Mouse (Mus musculus) lung, postnatal 36 days (tissue): ENCODE measurements around the gene Bax.

Experiments
- DNase-seq: peaks from one replicate; pipeline ENCODE4 v3.0.0; 2022; ENCODE audit warnings: mixed read lengths

Bax gene

DNA sequence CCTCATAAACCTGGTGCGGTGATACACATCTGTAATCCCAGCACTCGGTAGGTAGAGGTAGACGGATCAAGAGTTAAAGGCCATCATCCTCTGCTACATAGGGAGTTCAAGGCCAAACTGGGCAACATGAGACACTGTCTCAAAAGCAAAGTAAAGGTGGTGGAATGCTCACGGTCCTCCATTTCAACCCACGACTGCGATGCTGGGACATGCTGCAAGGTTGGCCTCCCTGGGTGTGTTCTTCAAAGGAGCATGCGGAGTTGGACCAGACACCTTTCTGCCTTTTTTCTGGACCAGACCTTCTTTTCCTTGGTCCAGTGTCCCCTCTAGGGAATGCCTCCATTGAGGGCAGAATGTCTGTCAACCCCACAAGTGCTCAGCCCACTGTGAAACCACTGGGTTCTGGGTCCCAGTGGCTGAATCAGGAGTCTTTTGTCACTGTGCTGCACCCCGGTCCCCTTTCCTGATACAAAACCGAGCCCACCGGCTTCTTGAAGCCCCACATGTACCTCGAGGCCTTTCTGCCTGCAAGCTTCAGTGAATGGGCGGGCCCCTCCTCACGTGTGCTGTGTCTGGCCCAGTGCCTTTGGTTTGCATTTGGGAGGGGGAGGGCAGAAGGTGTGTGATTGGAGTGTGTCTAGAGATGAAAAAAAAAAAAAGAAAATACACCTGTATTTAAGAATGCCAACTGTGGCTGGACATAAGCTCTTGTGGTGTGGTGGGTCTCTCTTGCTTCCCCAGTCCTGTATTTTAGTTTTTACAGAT, 10.6 kb downstream of the Bax start:
- DNase-seq = peak; percentile 34

DNA sequence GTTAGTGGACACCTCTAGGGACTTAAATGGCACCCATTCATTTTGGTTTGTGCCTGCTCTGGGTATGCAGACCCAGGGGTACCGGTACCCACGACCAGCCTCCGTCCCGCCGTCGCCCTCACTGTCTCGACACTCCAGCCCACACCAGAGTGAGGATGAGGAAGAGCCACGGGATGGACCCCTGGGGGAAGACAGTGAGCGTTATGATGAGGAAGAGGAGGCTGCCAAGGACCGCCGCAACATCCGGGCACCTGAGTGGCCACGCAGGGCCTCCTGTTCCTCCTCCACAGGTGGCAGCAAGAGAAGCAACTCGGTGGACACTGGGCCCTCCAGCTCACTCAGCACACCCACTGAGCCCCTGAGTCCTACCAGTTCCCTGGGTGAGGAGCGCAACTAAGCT, 11.7 kb downstream of the Bax start:
- DNase-seq = no peak

DNA sequence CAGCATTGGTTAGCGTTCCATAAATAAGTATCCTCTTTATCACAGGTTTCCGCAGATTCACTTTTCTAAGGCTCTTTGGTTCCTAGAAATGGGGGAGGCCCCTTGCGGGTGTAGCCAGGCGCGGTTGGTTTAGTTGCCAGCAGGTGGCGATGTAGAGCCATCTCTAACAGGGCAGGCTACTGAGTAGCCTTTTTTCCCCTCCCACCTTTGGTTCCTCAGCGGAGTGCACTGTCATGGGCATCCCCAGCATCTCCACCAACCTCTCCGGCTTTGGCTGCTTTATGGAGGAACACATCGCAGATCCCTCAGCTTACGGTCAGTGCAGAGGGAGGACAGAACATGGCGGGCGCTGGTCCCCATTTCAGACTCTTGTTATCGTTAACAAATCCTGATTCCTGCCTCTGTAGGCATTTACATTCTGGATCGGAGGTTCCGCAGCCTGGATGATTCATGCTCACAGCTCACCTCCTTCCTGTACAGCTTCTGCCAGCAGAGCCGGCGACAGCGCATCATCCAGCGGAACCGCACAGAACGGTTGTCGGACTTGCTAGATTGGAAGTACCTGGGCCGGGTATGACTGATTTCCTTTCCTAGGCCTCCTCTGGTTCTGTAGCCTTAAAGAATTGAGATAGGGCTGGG, 15.2 kb downstream of the Bax start:
- DNase-seq = peak; percentile 89

DNA sequence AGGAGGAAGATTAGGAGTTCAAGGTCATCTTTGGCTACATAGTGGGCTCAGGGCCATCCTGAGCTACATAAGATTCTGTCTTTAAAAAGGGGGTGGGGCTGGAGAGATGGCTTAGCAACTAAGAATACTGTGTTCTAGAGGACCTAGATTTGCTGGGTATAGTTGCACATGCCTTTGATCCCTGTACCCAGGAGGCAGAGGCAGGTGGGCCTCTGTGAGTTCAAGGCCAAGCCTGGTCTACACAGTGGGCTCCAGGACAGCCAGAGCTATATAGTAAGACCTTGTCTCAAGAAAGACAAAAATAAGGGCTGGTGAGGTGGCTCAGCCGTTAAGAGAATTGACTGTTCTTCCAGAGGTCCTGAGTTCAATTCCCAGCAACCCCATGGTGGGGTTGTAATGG, 16.7 kb downstream of the Bax start:
- no peak for DNase-seq

DNA sequence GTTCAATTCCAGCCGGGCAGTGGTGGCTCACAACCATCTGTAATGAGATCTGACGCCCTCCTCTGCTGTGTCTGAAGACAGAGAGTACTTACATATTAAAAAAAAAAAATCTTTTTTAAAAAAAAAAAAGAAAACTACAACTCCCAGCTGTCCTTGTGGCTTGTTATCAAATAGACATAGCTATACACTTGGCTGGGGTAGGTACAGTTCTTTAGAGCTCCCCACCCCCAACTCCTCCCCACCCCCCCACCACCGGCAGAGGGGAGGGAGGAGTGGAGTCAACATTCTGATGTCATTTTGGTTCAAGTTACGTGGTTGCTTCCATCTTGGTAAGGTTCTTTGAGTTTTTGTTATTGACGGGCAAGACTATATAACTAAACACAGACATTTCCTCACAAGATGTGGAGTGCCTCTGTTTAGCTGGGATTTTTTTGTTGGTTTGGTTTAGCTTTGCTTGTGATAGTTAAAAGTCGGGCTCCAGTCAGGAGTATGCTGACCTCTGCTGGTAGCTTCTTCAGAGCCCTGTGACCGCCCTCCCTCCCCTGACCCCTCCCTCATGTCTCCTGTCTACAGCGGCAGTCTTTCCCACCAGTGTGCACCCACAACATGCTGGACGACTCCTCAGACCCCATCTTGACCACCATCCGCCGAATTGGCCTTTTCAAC, 19.2 kb downstream of the Bax start:
- peak; percentile 57 for DNase-seq

DNA sequence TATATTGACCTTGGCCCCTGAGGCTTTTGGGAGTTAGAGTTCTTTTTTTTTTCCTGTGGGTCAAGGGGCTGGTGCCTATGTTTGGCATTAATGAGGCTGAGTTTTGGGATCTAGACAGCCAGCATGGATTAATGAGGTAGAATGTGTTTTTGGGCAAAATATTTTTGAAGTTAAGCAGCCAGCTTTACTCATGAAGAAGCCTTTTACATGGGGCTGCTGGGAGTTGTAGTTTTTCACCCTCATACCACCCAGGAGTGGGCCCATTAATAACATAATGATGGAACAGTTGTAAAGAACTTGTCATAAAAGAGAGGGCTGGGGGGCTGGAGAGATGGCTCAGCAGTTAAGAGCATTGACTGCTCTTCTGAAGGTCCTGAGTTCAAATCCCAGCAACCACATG, 20.1 kb downstream of the Bax start:
- DNase-seq = no peak

DNA sequence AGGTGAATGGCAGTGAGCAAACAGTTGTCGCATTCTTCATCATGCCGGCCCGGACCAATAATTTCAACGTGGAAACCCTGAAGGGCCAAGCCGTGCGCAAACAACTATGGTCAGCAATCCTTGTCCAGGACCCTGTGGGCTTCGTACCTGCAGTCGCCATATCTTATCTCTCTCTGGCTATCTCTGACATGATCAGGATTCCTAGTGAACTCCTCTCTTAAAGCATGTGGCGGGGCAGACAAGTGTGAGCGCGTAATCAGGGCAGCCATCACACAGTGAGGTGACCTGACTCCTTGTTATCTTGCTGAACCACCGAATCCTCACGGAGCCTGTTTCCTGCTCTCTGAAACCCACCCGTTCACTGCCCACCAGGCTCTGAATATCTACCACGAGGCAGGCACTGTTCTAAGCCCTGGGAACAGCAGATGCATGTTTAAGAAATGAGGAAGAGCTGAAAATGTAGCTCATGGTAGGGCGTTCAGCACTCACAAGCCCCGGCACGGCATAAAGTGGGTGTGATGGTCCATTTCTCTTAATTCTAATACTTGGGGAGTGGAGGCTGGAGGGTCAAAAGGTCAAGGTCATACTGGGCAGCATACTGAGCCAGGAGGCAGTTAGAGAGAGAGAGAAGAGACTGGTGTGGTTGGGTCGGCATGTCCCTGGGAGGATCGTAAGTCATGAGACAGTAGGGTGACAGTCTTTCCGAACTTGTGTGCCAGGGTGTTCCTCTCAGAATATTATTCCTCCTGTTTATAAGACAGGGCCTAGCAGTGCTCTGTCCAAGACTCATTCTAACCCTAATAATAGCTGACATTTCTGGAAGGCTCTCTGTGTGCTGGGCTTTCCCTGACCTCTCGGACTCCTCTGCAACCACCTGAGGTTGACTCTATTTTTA, 22.9 kb downstream of the Bax start:
- DNase-seq = no peak

DNA sequence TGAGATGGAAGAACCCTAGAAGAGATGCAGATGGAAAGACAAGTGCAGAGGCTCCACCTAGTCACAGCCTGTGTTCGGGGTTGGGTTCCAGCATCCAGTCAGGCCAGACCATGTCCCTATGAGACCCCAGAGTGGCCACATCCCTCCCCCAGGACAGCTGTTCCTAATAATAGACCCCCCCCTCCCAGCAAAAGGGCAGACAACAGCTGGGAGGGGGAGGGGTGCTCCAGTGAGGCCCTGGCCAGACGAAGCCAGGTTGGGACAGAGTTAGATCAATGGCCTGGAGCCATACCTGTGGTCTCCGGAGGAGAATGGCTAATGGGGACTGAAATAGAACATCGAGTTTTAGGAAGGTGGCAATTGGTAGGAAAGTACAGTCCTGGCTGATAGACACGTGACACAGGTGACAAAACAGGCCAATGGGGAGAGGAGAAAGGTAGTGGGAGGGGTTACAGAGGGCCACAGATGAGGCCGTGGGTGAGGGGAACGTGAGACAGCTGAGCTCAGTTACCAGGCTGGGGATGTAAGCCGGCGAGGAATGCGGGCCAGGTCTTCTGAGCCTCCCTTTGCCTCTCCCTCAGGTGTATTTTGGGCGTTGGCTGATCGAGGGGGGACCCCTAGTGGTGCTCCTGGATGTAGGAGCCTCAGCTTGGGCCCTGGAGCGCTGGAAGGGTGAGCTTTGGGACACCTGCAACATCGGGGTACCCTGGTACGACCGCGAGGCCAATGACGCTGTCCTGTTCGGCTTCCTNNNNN, 29.0 kb downstream of the Bax start, which contains the start of gene Ruvbl2:
TSS of gene Ruvbl2 (minus strand) at position 576 of the 756 bp plus-strand sequence.
- DNase-seq = peak; percentile 56

DNA sequence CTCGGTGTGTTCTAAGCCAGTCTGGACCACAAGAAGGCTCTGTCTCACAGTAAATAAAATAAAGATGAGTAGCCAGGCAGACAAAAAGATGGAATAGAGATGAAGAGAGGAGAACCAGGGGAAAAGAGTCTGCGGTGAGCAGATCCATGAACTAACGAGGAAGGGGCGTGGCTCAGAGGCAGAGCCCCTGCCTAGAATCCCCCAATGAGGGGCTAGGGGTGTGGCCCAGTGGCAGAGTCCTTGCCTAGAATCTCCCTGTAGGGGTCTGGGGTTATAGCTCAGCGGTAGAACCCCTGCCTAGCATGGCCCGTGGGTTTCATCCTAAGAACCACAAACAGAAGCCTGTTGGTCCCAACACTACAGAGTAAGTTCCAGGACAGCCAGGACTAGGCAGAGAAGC, 29.7 kb downstream of the Bax start:
- no peak for DNase-seq

DNA sequence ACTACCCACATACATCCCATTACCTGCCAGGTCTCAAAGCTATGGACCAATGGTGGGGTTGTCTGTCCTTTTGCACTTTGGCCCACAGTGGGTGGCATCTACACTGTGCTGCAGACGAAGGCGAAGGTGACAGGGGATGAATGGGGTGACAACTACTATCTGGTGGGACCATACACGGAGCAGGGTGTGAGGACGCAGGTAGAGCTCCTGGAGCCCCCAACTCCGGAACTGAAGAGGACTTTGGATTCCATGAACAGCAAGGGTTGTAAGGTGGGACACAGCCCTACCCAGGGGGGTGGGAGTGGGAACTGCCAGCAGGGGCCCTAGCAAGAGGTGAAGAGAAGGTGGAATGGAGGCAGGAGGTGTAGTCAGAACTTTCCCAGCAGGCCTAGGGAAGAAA, 30.3 kb downstream of the Bax start:
- no peak for DNase-seq

DNA sequence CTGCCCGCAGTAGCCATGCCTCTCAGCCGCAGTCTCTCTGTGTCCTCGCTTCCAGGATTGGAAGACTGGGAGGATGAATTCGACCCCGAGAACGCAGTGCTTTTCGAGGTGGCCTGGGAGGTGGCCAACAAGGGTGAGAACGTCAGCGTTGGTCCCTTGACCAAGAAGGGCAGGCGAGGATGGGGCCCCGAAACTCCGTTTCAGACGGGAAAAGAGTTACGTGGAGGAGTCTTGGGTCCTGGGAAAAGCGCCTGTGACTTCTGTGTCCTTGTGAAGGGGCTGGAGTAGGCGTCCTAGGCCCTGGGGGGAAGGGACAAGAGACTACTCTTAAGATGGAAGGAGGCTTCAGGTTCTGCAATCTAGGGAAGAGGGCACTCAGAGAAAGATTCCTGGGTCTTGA, 31.7 kb downstream of the Bax start:
- DNase-seq = peak; percentile 54

DNA sequence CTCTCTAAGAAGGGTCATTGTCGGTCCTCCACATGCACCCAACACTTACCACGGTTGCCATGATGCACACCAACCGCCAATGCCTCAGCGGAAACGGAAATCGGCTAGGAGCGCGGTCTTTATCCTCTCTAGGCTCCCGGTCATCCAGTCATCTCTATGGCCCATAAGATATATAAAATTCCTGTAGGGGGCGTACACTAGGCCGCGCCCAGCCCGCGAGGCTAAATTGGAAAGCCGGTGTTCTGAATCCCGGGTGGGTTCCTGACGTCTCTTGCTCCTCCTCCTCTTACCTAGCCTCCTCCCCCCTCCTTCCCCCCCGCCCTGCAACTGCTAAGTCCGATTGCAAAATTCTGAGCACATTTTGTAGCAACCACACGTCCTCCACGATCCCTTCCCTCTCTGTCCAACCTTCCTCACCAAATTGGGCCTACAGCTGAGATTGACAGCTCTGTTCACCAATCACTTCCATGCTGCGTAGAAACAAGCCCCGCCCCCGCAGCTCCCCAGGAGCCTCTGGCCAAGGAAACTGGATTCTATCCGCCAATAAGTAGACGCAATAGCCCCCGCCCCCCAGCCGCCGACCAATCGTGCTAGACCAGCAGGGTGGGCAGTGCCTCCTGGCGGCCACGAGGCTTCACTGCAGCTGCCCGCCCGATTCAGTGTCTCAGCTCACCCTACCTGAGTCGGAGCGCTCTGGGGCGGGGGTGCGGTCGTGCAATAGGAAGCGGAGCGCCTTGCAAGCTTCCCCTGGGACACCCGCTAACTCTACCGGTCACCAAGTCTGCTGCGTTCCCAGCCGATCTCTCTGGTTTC, 32.3 kb downstream of the Bax start, which contains the start of gene Gys1:
TSS of gene Gys1 (plus strand) at position 642 of the 813 bp plus-strand sequence.
- peak; percentile 100 for DNase-seq

DNA sequence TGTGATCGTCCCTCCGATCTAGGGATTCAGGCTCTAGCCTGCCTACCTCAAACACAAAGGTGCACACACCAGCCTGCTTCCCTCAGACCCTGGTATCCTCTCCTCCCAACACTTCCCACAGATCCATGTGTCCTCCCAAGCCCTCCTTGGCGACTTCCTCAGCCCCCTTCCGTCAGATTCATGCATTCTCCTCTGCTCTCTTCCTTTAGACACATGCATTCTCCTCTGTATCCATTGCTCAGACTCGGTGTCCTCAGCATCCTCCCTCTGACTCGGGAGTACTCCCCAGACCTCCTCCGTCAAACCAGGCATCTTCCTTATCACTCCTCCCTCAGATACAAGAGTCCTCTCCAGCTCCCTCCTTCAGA, 32.9 kb downstream of the Bax start:
- no peak for DNase-seq

DNA sequence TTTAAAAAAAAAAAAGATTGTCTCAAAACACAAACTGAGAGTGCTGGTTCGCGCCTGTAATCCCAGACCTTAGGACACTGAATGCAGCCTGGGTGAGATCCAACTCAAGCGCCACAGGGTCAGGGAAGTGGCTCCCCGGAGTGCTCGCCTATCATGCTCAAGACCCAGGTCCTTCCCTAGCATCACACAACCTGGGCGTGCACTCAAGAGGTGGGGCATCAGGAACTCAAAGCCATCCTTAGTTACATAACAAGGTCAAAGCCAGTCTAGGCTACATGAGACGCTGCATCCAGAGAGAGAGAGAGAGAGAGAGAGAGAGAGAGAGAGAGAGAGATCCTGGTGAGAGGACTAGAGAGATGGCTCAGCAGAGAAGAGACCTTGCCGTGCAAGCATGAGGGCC, 40.1 kb downstream of the Bax start:
- DNase-seq = no peak

DNA sequence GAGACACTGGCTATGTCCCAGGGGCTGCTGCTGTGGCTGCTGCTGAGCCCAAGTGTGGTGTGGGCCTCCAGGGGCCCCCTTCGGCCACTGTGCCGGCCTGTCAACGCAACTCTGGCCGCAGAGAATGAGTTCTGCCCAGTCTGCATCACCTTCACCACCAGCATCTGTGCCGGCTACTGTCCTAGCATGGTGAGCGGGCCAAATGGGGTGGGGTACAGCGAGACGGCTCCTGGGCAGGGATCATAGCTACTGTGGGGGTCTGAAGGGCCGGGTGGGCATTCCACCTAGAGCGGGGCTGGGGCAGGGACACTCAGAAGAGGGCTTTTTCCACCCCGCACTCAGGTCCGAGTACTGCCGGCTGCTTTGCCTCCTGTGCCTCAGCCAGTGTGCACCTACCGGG, 45.5 kb downstream of the Bax start:
- DNase-seq = no peak

DNA sequence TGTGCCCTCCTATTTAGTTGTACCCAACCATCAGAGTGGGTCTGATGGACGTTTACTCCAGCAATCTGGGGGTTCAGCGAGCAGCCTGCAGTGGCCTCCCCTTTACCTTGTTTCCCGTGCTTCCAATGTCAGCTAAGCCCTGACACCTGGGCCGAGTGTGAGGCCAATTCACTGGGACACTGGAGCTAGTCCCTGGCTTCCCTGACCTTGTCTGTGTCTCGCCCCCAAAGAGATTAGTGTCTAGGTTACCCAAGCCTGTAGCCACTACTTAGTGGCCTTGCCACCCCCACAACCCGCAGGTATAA, 46.1 kb downstream of the Bax start, which contains the start of gene Lhb:
TSS of gene Lhb (plus strand) at position 206 of the 305 bp plus-strand sequence.
- DNase-seq = no peak

DNA sequence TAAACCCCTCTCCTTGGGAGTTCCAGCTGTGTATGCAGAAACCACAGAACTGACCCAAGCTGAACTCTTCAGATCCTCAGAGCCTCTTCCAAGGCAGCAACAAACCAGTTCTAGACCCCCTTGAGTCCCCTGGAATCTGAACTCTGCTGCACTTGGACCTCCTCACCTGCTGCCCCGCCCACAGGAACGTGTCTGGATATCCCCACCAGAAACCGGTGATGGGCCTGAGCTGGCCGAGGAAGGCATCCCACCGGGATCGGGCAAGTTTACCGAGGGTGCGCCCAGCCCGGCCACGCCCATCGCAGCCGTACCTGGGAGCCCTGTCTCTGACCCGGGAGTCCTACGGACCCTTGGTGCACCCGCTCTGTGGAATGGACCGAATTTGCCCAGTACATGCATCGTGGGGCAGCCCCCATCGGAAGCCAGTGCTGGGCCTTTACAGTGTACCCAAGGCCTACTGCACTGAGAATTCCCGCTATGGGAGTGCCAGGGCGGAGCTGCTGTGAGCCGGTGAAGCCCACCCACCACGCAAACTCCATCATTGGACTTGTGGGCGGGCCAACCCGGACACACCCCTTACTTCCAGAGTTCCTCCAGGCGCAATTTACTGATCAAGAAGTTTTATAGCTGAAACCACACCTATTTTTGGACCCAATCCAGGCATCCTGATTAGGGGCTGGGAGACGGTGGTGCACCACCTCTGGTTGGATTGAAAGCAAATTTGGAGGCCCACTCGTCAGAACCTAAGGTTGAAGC, 46.7 kb downstream of the Bax start:
- peak; percentile 46 for DNase-seq

DNA sequence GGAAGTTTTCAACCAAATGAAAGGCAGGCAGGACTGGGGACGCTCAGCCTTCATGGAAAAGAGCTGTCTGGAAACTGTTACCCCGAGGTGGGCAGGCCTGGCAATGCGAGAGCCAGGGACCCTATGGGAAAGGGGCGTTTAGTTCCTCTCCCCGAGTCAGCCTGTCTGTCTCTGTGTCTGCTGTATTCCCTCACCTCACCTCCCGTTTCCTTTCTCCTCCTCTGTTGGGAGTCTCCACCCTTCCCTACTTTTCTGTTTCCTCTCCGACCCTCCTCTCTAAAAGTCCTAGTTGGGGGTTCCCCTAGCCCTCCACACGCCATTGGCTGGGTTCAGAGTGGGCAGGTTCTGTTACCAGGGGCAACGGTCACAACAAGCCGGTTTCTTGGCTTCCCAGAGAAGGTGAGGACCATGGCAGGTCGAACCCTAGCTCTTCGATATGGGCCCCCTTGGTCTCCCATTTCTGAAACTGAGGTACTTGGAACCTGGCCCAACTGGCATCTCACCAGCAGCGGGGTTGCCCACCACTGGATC, 48.7 kb downstream of the Bax start:
- peak; percentile 32 for DNase-seq

DNA sequence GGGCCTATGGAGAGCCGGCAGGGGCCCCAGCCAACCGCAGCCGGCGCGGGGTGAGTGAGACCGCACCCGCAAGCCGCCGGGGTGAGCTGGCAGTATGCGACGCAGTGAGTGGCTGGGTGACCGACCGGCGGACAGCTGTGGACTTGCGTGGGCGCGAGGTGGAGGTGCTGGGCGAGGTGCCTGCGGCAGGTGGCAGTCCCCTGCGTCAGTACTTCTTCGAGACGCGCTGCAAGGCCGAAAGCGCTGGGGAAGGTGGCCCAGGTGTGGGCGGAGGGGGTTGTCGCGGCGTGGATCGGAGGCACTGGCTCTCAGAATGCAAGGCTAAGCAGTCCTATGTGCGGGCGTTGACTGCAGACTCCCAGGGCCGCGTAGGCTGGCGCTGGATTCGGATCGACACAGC, 51.1 kb downstream of the Bax start:
- DNase-seq = no peak

DNA sequence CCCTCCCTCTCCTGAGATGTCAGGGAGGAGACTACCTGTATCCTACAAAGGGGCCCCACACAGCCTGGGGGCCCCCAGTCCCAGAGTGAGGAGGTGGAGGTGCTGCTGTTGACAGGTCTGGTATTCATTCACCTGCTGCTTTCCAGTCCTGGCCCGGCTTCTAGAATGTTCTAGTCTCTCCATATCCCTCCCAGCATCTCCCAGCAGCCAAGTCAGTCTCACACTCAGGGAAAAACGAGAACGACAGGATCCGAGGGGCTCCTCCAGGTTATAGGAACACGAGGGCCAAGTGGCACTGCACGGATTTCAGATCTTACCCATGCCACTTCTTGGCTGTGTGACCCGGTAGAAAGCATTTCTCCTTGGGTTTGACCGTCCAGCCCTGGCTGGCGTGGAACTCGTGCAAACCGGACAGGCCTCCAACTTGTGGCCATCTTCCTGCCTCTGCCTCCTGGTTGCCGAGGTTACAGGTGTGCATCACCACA, 51.9 kb downstream of the Bax start:
- no peak for DNase-seq
